Mouse (Mus musculus): ENCODE results near the gene Usp46. TPM values are rescaled to one million over a fixed set of nuclear protein-coding genes. Genes with fewer than 3 reads are reported as not detected.
A peak's percentile ranks its signal among the peaks of the same experiment; 100 is the strongest.
"Not testable (repeated sequence)": the region's sequence is repeated elsewhere in the genome, so short reads cannot be mapped to it uniquely, and the experiment has no call there.

The Usp46 gene
- total RNA-seq, 4 experiments from 2014 or later: 126 to 154 (median 139) TPM

- not testable (repeated sequence) for DNase-seq (ENCODE audit: low spot score in 2 of 2)
These were observed 2.3 kb upstream of the Usp46 start for GRCm38 (mm10) chr5:74070564-74070963.

GRCm38 (mm10) chr5:74068714-74069321 is 587 bp upstream of the Usp46 start:
- peak in 1 of 2 experiments; percentile 63 for DNase-seq (ENCODE audit: low spot score in 2 of 2)

- no peak for DNase-seq (ENCODE audit: low spot score in 2 of 2)
These were observed 885 bp downstream of the Usp46 start for GRCm38 (mm10) chr5:74067346-74067745.

- no peak for DNase-seq (ENCODE audit: low spot score in 2 of 2)
These were observed 1.7 kb downstream of the Usp46 start for GRCm38 (mm10) chr5:74066416-74067115.

- no peak for DNase-seq (ENCODE audit: low spot score in 2 of 2)
These were observed 2.5 kb downstream of the Usp46 start for GRCm38 (mm10) chr5:74065565-74066275.

- DNase-seq (ENCODE audit: low spot score in 2 of 2): no peak
These were observed 3.4 kb downstream of the Usp46 start for GRCm38 (mm10) chr5:74064844-74065243.

- no peak for DNase-seq (ENCODE audit: low spot score in 2 of 2)
These were observed 4.9 kb downstream of the Usp46 start for GRCm38 (mm10) chr5:74063226-74063747.

GRCm38 (mm10) chr5:74062266-74062665 is 6.0 kb downstream of the Usp46 start:
- no peak for DNase-seq (ENCODE audit: low spot score in 2 of 2)

- DNase-seq (ENCODE audit: low spot score in 2 of 2): peak in 1 of 2 experiments; percentile 39
These were observed 6.7 kb downstream of the Usp46 start for GRCm38 (mm10) chr5:74061408-74062047.

GRCm38 (mm10) chr5:74052171-74052909 is 15.9 kb downstream of the Usp46 start:
- DNase-seq (ENCODE audit: low spot score in 2 of 2): no peak

GRCm38 (mm10) chr5:74051394-74052170 is 16.6 kb downstream of the Usp46 start:
- no peak for DNase-seq (ENCODE audit: low spot score in 2 of 2)

- no peak for DNase-seq (ENCODE audit: low spot score in 2 of 2)
These were observed 17.3 kb downstream of the Usp46 start for GRCm38 (mm10) chr5:74050903-74051302.

GRCm38 (mm10) chr5:74048846-74049495 is 19.3 kb downstream of the Usp46 start:
- DNase-seq (ENCODE audit: low spot score in 2 of 2): no peak

GRCm38 (mm10) chr5:74044591-74044990 is 23.6 kb downstream of the Usp46 start:
- DNase-seq (ENCODE audit: low spot score in 2 of 2): no peak

- no peak for DNase-seq (ENCODE audit: low spot score in 2 of 2)
These were observed 25.4 kb downstream of the Usp46 start for GRCm38 (mm10) chr5:74042796-74043340.

- peak in 1 of 2 experiments; percentile 39 for DNase-seq (ENCODE audit: low spot score in 2 of 2)
These were observed 27.7 kb downstream of the Usp46 start for GRCm38 (mm10) chr5:74040541-74040940.

GRCm38 (mm10) chr5:74035454-74035853 is 32.8 kb downstream of the Usp46 start:
- no peak for DNase-seq (ENCODE audit: low spot score in 2 of 2)

GRCm38 (mm10) chr5:74034177-74034576 is 34.1 kb downstream of the Usp46 start:
- DNase-seq (ENCODE audit: low spot score in 2 of 2): no peak

- DNase-seq (ENCODE audit: low spot score in 2 of 2): no peak
These were observed 38.4 kb downstream of the Usp46 start for GRCm38 (mm10) chr5:74029787-74030186.
